Mouse (Mus musculus) ES-E14 (cell line): ENCODE results near the gene Wnt11.

ENCODE experiments used
- HCFC1 ChIP-seq: IDR thresholded peaks from 2 replicates; pipeline ENCODE4 v1.6.1; 2012; ENCODE audit warnings: low read length, inconsistent platforms, borderline replicate concordance; ENCODE audit not compliant: insufficient read depth
- ZC3H11A ChIP-seq: IDR thresholded peaks from 2 replicates; pipeline ENCODE4 v1.6.1; 2012; ENCODE audit warnings: low read depth, mild to moderate bottlenecking, inconsistent platforms, low read length, borderline replicate concordance
- ZNF384 ChIP-seq: IDR thresholded peaks from 2 replicates; pipeline ENCODE4 v1.6.1; 2012; ENCODE audit warnings: low read depth, low read length, inconsistent platforms

DNA sequence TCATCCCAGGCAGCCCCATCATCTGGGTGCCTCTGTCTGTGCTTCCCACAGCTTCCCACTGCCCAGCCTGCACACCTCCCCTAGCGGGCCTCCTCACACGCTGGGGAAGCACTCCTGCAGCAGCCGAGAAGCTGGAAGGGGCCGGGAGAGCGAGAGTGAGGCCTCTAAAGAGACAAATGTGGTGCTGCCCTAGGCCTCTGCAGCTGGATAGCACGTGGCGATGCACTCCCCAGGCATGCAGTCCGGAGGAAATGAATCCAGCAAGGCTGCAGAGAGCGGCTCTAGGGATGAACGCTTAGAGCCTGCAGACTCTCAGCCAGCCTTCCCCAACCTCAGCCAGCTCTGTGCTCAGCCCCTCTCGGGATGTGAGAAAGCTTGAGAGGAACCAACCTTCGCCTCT lies 35.9 kb downstream of the Wnt11 start:
- TF ChIP-seq ZC3H11A: no peak
- no peak for TF ChIP-seq ZNF384
- TF ChIP-seq HCFC1: no peak
